Mouse (Mus musculus) ovary, postnatal 14 days (tissue): ENCODE measurements around the gene Cyp3a57.
"Not testable (repeated sequence)": the region's sequence is repeated elsewhere in the genome, so short reads cannot be mapped to it uniquely, and the experiment has no call there.

ENCODE experiments used
- DNase-seq: peaks from one replicate; pipeline ENCODE4 v3.0.0; 2022; ENCODE audit warnings: low spot score

Cyp3a57 gene

DNA sequence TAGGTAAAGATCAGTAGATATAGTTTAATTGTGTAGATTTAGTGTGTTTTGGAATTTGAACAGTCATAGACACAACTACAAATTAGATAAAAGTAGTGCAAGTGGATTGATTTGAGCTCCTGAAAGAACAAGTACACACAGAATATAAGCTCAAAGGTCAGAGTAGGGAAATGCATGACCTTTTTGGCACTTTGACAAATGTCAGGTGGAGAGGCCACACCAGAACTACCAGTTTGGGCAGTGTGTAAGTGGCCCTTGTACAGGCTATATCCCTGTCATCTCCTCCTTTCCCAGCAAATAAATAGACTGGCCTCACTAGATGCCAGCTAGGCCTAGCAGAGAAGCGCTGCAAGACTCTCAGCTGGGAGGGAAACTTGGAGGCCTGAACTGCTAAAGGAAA, at the start of gene Cyp3a57:
Cyp3a57 (plus strand) TSS at position 339 of the 400 bp plus-strand sequence.
- no peak for DNase-seq

DNA sequence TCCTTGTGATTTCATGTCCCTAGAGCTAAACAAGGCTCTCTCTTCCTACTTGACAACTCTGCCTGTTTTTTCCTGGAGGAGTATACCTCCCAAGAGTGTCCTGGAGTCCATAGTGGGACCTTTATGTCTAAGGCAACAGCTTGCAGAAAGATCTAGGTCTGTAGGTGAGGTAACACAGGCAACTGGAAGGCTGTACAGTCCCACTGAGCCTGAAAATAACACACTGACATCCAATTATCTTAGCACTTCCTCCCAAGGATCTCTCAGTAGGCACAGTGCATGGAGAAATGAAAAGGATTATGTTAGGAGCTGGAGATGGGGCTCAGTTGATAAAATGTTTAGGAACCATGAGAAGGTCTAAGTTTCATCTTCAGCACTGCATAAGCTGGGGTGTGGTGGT, 44.6 kb upstream of the Cyp3a57 start:
- DNase-seq = no peak

DNA sequence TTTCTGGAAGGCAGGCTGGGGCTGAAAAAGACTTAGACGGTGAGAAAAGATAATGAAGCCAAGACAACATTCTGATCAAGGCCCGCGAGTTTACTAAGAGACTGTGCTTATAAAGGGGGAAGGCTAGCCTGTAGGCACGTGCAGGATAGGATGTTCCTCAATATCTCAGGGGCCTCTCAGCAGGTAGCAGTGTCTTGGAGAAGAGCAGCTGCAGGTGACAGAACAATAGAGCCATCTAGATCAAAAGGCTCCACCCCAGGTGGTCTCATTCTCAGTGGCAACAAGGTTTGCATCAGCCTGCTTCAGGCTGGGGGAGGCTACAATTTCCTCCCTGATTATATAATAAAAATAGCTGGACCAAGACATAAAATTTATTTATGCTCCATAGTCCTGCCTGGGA, 43.3 kb upstream of the Cyp3a57 start:
- DNase-seq = not testable (repeated sequence)

- no peak for DNase-seq
These were observed 42.7 kb upstream of the Cyp3a57 start for GRCm38 (mm10) chr5:145302424-145302823.

DNA sequence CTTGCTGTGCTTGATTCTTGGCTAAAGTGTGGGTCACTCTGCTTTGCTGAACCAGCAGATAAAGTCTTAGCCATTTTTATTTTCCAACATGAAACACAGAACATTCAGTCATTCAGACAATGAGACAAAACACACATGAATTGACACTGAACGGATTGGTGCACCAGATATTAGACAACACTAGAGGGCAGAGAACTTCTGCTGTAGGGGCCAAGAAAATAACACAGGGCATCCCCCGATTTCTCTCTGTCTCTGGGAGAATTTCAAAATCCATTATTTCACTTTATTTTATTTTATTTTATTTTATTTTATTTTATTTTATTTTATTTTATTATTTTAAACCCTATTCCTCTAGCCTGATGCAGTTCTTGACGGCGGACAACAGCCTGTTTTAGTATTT, 38.1 kb upstream of the Cyp3a57 start:
- not testable (repeated sequence) for DNase-seq

- DNase-seq = not testable (repeated sequence)
These were observed 37.3 kb upstream of the Cyp3a57 start for GRCm38 (mm10) chr5:145307811-145308210.

GRCm38 (mm10) chr5:145313845-145314244, 31.2 kb upstream of the Cyp3a57 start:
- no peak for DNase-seq

GRCm38 (mm10) chr5:145317141-145317540, 27.9 kb upstream of the Cyp3a57 start:
- no peak for DNase-seq

DNA sequence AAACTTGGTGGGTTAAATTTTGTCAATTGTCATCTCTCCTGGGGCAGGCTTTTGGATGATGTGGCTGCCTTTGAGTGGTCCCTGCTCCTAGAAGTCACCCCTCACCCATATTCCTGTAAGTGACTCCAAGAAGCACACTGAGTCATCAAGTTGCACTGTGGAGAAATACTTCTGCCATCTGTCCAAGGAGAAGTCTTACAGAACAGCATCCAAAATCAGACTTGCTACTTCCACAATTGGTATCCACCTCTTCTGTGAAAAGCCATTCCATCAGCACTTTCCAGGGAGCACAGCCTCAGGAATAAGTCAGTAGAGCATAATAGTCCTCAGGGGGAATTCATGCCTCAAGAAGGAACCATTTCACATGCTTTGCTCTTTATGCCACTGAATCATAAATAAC, 6.3 kb upstream of the Cyp3a57 start:
- DNase-seq = not testable (repeated sequence)

- DNase-seq = no peak
These were observed 4.6 kb downstream of the Cyp3a57 start for GRCm38 (mm10) chr5:145349697-145350096.

DNA sequence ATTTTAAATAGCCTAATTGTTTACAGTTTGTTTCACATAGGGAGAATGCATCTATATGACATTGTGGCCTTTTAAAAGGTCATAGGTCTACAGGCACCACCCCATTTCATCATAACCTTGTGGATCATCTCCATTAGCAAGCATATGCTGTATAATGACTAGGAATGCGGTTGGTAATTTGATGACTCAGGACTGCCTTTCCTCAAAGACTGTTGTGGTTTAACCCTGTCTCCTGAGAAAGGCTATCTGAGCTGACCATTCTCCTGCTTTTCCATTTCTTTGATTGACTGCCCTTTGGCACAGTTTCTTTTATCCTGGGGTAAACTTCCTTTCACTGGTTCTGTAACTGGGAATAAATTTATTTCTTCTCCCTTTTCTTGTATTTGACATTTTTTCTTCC, 8.0 kb downstream of the Cyp3a57 start:
- no peak for DNase-seq

DNA sequence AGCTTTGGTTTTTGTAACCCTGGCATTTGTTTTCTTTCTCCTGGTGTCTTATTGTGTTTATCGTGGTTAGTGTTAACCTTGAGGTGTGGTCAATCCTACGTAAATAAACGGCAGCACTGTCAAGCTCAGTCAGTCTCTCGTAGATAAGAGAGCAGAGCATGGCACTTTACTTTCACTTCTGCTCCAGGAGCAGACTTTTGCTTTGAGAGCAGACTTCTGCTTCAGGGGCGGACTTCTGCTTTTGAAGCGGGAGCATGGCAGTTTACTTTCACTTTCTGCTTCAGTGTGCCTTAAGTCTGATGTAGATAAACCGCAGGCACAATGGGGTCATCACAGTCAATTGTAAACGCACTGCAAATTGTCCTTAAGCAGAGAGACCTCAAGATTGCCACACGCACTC, 70.3 kb downstream of the Cyp3a57 start:
- DNase-seq = not testable (repeated sequence)

- DNase-seq = no peak
These were observed 77.2 kb downstream of the Cyp3a57 start for GRCm38 (mm10) chr5:145422287-145422686.

GRCm38 (mm10) chr5:145431004-145431403, 85.9 kb downstream of the Cyp3a57 start:
- no peak for DNase-seq

DNA sequence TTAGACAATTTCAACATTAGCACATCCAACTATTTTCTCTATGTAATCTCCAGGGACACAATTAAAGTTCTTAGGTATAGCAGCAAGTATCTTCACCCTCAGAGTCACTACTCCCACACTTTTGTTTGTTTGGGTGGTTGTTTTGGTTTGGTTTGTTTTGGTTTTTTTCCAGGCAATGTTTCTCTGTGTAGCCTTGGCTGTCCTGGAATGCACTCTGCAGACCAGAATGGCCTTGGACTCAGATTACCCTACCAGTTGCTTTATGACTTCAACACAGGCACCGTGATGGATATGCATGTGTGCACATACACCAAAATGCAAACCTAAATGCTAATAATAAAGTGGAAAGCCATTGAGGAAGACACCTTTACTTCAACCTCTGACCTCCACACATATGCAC, 88.6 kb downstream of the Cyp3a57 start:
- DNase-seq = no peak
